Mouse (Mus musculus) C2C12 (cell line): ENCODE data around the gene Abcb1a. TPM values are rescaled to one million over a fixed set of nuclear protein-coding genes. Genes with fewer than 3 reads are reported as not detected.

ENCODE experiments used
- H3K27me3 ChIP-seq: one replicate; pipeline ENCODE4 v1.6.1; 2011; ENCODE audit not compliant: control insufficient read depth, insufficient read depth, insufficient read length
- H3K36me3 ChIP-seq: one replicate; pipeline ENCODE4 v1.6.1; 2011; ENCODE audit not compliant: control insufficient read depth, insufficient read depth
- H3K4me3 ChIP-seq: one replicate; pipeline ENCODE4 v1.5.1; 2011; ENCODE audit warnings: mild to moderate bottlenecking, control low read depth; ENCODE audit not compliant: poor library complexity, insufficient read depth, severe bottlenecking
- H3K79me2 ChIP-seq: one replicate; pipeline ENCODE4 v1.6.1; 2011; ENCODE audit not compliant: control insufficient read depth, insufficient read depth
- H3K79me3 ChIP-seq: one replicate; pipeline ENCODE4 v1.6.1; 2011; ENCODE audit warnings: low read depth, control low read depth
- H3ac ChIP-seq: one replicate; pipeline ENCODE3; 2011; ENCODE audit warnings: low read depth; ENCODE audit not compliant: control insufficient read depth, insufficient read length
- CEBPB ChIP-seq: IDR thresholded peaks from one replicate; pipeline ENCODE4 v1.6.1; 2011; ENCODE audit warnings: low read depth, mild to moderate bottlenecking, control low read depth, moderate library complexity
- CTCF ChIP-seq: IDR thresholded peaks from one replicate; pipeline ENCODE4 v1.5.1; 2011; ENCODE audit not compliant: control insufficient read depth, insufficient read depth, insufficient read length
- FOSL1 ChIP-seq: IDR thresholded peaks from one replicate; pipeline ENCODE4 v1.8.0; 2011; ENCODE audit warnings: mild to moderate bottlenecking, low read length; ENCODE audit not compliant: poor library complexity, insufficient read depth, severe bottlenecking
- MAX ChIP-seq: IDR thresholded peaks from one replicate; pipeline ENCODE4 v1.6.1; 2011; ENCODE audit warnings: mild to moderate bottlenecking, control low read depth
- MYOD1 ChIP-seq: IDR thresholded peaks from one replicate; pipeline ENCODE4 v1.6.1; 2011; ENCODE audit warnings: low read depth; ENCODE audit not compliant: control insufficient read depth, insufficient read length
- MYOG ChIP-seq: IDR thresholded peaks from one replicate; pipeline ENCODE4 v1.6.1; 2011; ENCODE audit not compliant: control insufficient read depth, insufficient read length; ENCODE audit errors: extremely low read depth
- USF1 ChIP-seq: IDR thresholded peaks from one replicate; pipeline ENCODE4 v1.6.1; 2011; ENCODE audit warnings: low read depth, mild to moderate bottlenecking, control low read depth, moderate library complexity
- polyA plus RNA-seq: library from polyadenylated mRNA; unstranded; fragments of >200 nt; fragmentation: generic; extraction: Trizol; gene quantifications from one replicate; pipeline ENCODE4 v1.2.1, GENCODE M21; 2012; ENCODE audit warnings: missing spikeins

Abcb1a gene
- polyA plus RNA-seq, 1 experiment = 0.01 TPM

DNA sequence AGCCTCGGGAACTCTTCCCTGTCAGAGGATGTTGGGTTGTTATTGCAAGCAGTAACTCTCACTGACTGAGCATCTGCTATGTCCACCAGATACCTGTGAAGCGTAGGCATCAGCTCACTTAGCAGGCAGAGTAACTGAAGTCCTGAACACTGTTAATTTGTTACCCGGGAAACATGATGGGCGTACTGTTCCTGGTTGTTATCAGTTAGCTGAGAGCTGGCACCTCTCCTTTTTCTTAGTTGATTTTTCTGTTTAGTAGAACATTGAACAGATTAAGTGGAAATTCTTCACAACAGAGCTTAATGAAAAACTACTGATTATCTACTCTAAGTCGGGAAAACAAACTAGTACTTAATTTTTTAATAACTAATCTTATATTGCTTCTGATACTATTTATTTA is 27.7 kb downstream of the Abcb1a start:
- H3K27me3 ChIP-seq = no peaks in the 10 kb centered on the region
- H3K36me3 ChIP-seq = no peaks in the 10 kb centered on the region
- TF ChIP-seq CEBPB = no peak
- no peak for TF ChIP-seq MAX
- TF ChIP-seq CTCF = no peak
- TF ChIP-seq MYOD1 = no peak
- no peak for TF ChIP-seq FOSL1
- no peak for TF ChIP-seq MYOG
- TF ChIP-seq USF1 = no peak
- no peak overlapping the region for H3K4me3 ChIP-seq
- H3K79me3 ChIP-seq = no peaks in the 10 kb centered on the region
- H3K79me2 ChIP-seq = no peaks in the 10 kb centered on the region
- H3ac ChIP-seq = no peak overlapping the region

DNA sequence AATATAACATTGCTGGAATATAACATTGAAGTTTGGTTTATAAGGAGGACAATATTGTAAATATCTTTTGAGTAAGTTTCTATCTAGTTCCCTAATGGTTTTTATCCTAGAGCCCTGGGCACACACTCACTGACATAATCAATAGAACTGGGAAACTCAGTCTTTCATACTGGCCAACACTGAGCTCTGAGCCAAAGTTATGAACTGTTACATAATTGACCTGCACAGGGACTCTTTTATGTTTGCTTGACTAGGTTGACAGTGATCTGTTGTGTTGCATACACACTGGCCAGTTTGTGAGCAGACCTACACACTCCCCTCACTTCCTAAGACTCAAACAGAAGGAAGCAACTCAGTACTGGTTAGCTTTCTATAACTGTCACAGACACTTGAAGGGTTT is 56.2 kb downstream of the Abcb1a start:
- no peak for TF ChIP-seq CEBPB
- no peak for TF ChIP-seq MAX
- H3K79me2 ChIP-seq = no peaks in the 10 kb centered on the region

DNA sequence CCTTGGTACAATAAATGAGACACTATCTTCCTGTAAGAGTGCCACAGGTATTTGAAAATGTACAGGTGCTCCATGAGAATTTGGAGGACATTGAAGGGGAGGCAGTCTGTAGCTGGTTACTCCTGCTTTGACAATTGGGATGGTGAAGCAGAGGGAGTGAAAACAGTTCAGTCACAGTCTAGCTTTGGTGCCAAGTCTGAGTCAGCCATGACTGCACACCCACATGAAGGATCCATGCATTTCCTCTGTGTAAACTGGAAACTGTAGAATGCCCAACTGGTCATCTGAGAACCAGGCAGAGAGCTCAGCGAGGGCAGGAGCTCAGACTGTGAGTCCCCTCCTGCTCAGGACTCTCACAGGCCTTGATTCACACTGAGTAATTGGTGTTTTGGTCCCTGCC is 59.7 kb downstream of the Abcb1a start:
- no peak overlapping the region for H3ac ChIP-seq
- no peak overlapping the region for H3K4me3 ChIP-seq
- H3K27me3 ChIP-seq = no peaks in the 10 kb centered on the region
- H3K79me2 ChIP-seq = no peaks in the 10 kb centered on the region
- TF ChIP-seq FOSL1 (no peak), MYOD1 (no peak)
- no peaks in the 10 kb centered on the region for H3K79me3 ChIP-seq
- H3K36me3 ChIP-seq = no peaks in the 10 kb centered on the region

More for the DNA sequence above, 56.2 kb downstream of the Abcb1a start:
- Histone ChIP-seq H3K36me3 (no peaks in the 10 kb centered on the region), H3K27me3 (no peaks in the 10 kb centered on the region), H3K4me3 (no peak overlapping the region), H3ac (no peak overlapping the region), H3K79me3 (no peaks in the 10 kb centered on the region)

DNA sequence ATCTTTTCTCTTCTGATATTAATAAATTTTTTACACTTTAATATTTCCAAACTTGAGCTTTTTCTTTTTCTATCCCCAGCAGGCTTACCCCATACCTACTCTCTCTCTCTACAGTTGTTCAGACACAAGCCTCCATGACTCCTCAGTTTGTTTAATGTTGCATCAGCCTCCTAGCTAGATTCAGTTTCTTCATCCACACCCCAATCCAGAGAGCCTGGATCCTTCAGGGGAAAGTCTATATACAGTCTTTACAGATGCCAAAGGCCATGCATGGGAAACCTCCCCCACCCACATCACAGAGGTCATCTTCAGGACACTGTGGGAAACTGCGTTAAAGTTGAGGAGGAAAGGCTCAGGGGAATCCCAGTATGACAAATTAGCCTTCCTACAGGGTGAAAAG is 62.3 kb downstream of the Abcb1a start:
- H3ac ChIP-seq = no peak overlapping the region
- TF ChIP-seq CTCF (no peak), FOSL1 (no peak), USF1 (no peak), MYOD1 (no peak), MYOG (no peak), CEBPB (no peak), MAX (no peak)
- no peaks in the 10 kb centered on the region for H3K79me2 ChIP-seq
- H3K4me3 ChIP-seq = no peak overlapping the region
- H3K36me3 ChIP-seq = no peaks in the 10 kb centered on the region
- no peaks in the 10 kb centered on the region for H3K27me3 ChIP-seq
- H3K79me3 ChIP-seq = no peaks in the 10 kb centered on the region

DNA sequence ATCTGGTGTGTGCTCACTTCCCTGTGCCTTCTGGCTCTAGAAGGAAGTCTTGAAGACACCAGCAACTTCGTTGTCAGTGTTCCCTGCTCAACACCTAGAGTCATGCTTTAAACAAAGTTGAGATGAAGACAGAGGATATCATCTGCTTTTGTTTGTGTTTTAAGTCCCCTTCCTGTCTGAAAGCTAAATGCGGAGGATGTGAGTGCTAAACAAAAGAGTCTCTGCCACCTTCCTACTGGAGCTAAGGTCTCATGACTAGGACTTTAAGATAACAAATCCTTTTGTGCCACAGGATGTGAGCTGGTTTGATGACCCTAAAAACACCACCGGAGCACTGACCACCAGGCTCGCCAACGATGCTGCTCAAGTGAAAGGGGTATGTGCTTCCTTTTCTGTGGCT is 63.0 kb downstream of the Abcb1a start:
- Histone ChIP-seq H3K4me3 (no peak overlapping the region), H3ac (no peak overlapping the region), H3K27me3 (no peaks in the 10 kb centered on the region), H3K79me2 (no peaks in the 10 kb centered on the region), H3K36me3 (no peaks in the 10 kb centered on the region), H3K79me3 (no peaks in the 10 kb centered on the region)
- TF ChIP-seq CTCF = no peak
- TF ChIP-seq MYOG = no peak
- no peak for TF ChIP-seq MYOD1
- TF ChIP-seq FOSL1 = no peak
- TF ChIP-seq CEBPB = no peak
- no peak for TF ChIP-seq MAX
- no peak for TF ChIP-seq USF1

DNA sequence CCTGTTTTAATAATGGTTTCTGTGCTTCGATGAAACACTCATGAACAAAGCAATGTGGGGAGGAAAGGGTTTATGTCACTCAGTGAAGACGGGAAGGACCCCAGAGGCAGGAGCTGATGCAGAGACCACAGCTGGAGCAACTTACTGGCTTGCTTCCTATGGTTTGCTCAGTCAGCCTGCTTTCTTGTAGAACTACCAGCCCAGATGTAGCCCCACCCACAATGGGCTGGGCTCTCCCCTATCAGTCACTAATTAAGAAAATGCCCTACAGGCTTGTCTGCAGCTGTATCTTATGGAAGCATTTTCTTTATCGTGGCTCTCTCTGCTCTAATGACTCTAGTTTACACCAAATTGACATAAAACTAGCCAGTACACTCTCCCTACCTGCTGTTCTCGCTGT is 67.9 kb downstream of the Abcb1a start:
- no peak overlapping the region for H3ac ChIP-seq

More for the DNA sequence above, 67.9 kb downstream of the Abcb1a start:
- Histone ChIP-seq H3K4me3 (no peak overlapping the region), H3K79me2 (no peaks in the 10 kb centered on the region), H3K36me3 (no peaks in the 10 kb centered on the region), H3K79me3 (no peaks in the 10 kb centered on the region), H3K27me3 (no peaks in the 10 kb centered on the region)
- TF ChIP-seq CEBPB = no peak
- no peak for TF ChIP-seq FOSL1
- TF ChIP-seq MYOD1 = no peak
- no peak for TF ChIP-seq MAX
- no peak for TF ChIP-seq MYOG
- no peak for TF ChIP-seq USF1
- no peak for TF ChIP-seq CTCF
